Mouse (Mus musculus) liver, embryonic 16.5 days (tissue): ENCODE measurements around the gene Crip1. TPM values are rescaled to one million over a fixed set of nuclear protein-coding genes. Genes with fewer than 3 reads are reported as not detected.
A peak's percentile ranks its signal among the peaks of the same experiment; 100 is the strongest.

Source experiments
- ATAC-seq: fragments of 200-750 bp; cut with Nextera tagmentation; 2 replicates; pipeline ENCODE4 v1.8.0; 2017; ENCODE audit warnings: low read depth, mild to moderate bottlenecking, moderate number of reproducible peaks, moderate library complexity
- H3K27ac ChIP-seq: fragments of 300-500 bp; sonication (generic); 2 replicates; pipeline ENCODE4 v1.5.1; 2014; ENCODE audit warnings: mild to moderate bottlenecking, low read length
- H3K27me3 ChIP-seq: fragments of 300-500 bp; sonication (generic); 2 replicates; pipeline ENCODE4 v1.6.1; 2014; ENCODE audit warnings: low read depth, low read length, mixed read lengths; ENCODE audit not compliant: control insufficient read depth, insufficient read depth
- H3K36me3 ChIP-seq: fragments of 300-500 bp; sonication (generic); 2 replicates; pipeline ENCODE4 v1.6.1; 2014; ENCODE audit warnings: mild to moderate bottlenecking; ENCODE audit not compliant: control insufficient read depth, insufficient read depth
- H3K4me1 ChIP-seq: fragments of 300-500 bp; sonication (generic); 2 replicates; pipeline ENCODE4 v1.6.1; 2014; ENCODE audit warnings: low read depth, low read length, mixed read lengths; ENCODE audit not compliant: control insufficient read depth
- H3K4me2 ChIP-seq: fragments of 300-500 bp; sonication (generic); 2 replicates; pipeline ENCODE4 v1.6.1; 2014; ENCODE audit warnings: low read depth, low read length, mixed read lengths
- H3K4me3 ChIP-seq: fragments of 300-500 bp; sonication (generic); 2 replicates; pipeline ENCODE4 v1.5.1; 2014; ENCODE audit warnings: low read depth, mild to moderate bottlenecking, low read length
- H3K9ac ChIP-seq: fragments of 300-500 bp; sonication (generic); 2 replicates; pipeline ENCODE4 v1.6.1; 2014; ENCODE audit warnings: low read depth, low read length
- H3K9me3 ChIP-seq: fragments of 300-500 bp; sonication (generic); replicated peaks from 2 replicates; pipeline ENCODE4 v1.6.1; 2016; ENCODE audit warnings: low read length; ENCODE audit not compliant: control insufficient read depth
- WGBS: fragments of 180-500 bp; shearing (Covaris S2); extraction: QIAGEN DNeasy Blood & Tissue Kit; methylation state at CpG from one replicate; pipeline ENCODE4 v1.1.7; 2014; ENCODE audit not compliant: insufficient replicate concordance; 5-methylcytosine and 5-hydroxymethylcytosine counted together
- polyA plus RNA-seq: library from polyadenylated mRNA; unstranded; fragments of >200 nt; fragmentation: Nextera tagmentation; extraction: Ambion mirVana; gene quantifications from 2 replicates; pipeline ENCODE4 v1.2.1, GENCODE M21; 2015

Gene Crip1
- polyA plus RNA-seq: 97.4 and 102 TPM in 2 replicates

GRCm38 (mm10) chr12:113146112-113147057, at the start of gene Crip1:
Gene Crip1 (plus strand): TSS chr12:113146316.
- Histone ChIP-seq H3K9me3 (no peaks in the 10 kb centered on the region), H3K27ac (no peak within 1 kb of the TSS), H3K27me3 (peaks cover 52% of the 10 kb centered on the region), H3K4me3 (no peak within 1 kb of the TSS; the same call in 1 of the 2 replicates), H3K9ac (no peak within 1 kb of the TSS), H3K4me1 (peaks cover 42% of the 10 kb centered on the region), H3K36me3 (no peaks in the 10 kb centered on the region), H3K4me2 (peak within 1 kb of the TSS; percentile 15)
- 13% methylated on average over 45 of the region's 45 CpGs for WGBS
- peak; percentile 16 for ATAC-seq

- Histone ChIP-seq H3K36me3 (no peaks in the 10 kb centered on the region), H3K9ac (no peak overlapping the region), H3K4me1 (peaks cover 26% of the 10 kb centered on the region), H3K9me3 (no peaks in the 10 kb centered on the region), H3K4me3 (no peak overlapping the region), H3K27ac (no peak overlapping the region), H3K4me2 (no peak overlapping the region), H3K27me3 (no peaks in the 10 kb centered on the region; the same call in none of the 2 replicates)
- WGBS: 67% methylated on average over 5 of the region's 5 CpGs
- ATAC-seq: no peak
These were observed 49.1 kb upstream of the Crip1 start for GRCm38 (mm10) chr12:113097040-113097439.

- Histone ChIP-seq H3K27ac (peak within 1 kb of the TSS; percentile 78), H3K4me3 (peak within 1 kb of the TSS; percentile 92), H3K36me3 (no peaks in the 10 kb centered on the region), H3K4me1 (peaks cover 32% of the 10 kb centered on the region), H3K9ac (peak within 1 kb of the TSS; percentile 90), H3K9me3 (no peaks in the 10 kb centered on the region), H3K4me2 (peak within 1 kb of the TSS; percentile 95), H3K27me3 (no peaks in the 10 kb centered on the region; the same call in none of the 2 replicates)
- ATAC-seq: peak; percentile 82
- 12% methylated on average over 15 of the region's 53 CpGs for WGBS
These were observed 48.3 kb upstream of the Crip1 start, which contains the start of gene Mta1 for GRCm38 (mm10) chr12:113097749-113098281. Gene Mta1 (plus strand): TSS chr12:113098278.

- Histone ChIP-seq H3K4me3 (peak overlapping the region; percentile 92), H3K9ac (peak overlapping the region; percentile 90), H3K4me2 (peak overlapping the region; percentile 95), H3K27ac (peak overlapping the region; percentile 78), H3K36me3 (no peaks in the 10 kb centered on the region), H3K9me3 (no peaks in the 10 kb centered on the region), H3K4me1 (peaks cover 41% of the 10 kb centered on the region), H3K27me3 (no peaks in the 10 kb centered on the region; the same call in none of the 2 replicates)
- WGBS: 0% methylated on average over 26 of the region's 60 CpGs
- ATAC-seq: peak; percentile 28; the same call in 1 of the 2 replicates
These were observed 47.5 kb upstream of the Crip1 start for GRCm38 (mm10) chr12:113098530-113099151.

GRCm38 (mm10) chr12:113099470-113100237, 46.5 kb upstream of the Crip1 start:
- H3K4me3 ChIP-seq: peak overlapping the region; percentile 92
- no peaks in the 10 kb centered on the region for H3K9me3 ChIP-seq
- no peak overlapping the region for H3K27ac ChIP-seq
- 11% methylated on average over 6 of the region's 6 CpGs for WGBS
- H3K4me2 ChIP-seq: peak overlapping the region; percentile 95
- peaks cover 51% of the 10 kb centered on the region for H3K4me1 ChIP-seq
- ATAC-seq: no peak
- H3K36me3 ChIP-seq: no peaks in the 10 kb centered on the region
- H3K9ac ChIP-seq: peak overlapping the region; percentile 90
- H3K27me3 ChIP-seq: no peaks in the 10 kb centered on the region; the same call in none of the 2 replicates

GRCm38 (mm10) chr12:113100448-113101076, 45.6 kb upstream of the Crip1 start:
- H3K27ac ChIP-seq: no peak overlapping the region
- WGBS: 63% methylated on average over 5 of the region's 5 CpGs
- H3K27me3 ChIP-seq: no peaks in the 10 kb centered on the region; the same call in none of the 2 replicates
- H3K4me3 ChIP-seq: no peak overlapping the region
- no peak overlapping the region for H3K9ac ChIP-seq
- no peaks in the 10 kb centered on the region for H3K36me3 ChIP-seq
- H3K4me1 ChIP-seq: peaks cover 54% of the 10 kb centered on the region
- H3K4me2 ChIP-seq: no peak overlapping the region
- H3K9me3 ChIP-seq: no peaks in the 10 kb centered on the region
- ATAC-seq: no peak

- Histone ChIP-seq H3K4me3 (no peak overlapping the region), H3K27ac (peak overlapping the region; percentile 15; the same call in 1 of the 2 replicates), H3K36me3 (no peaks in the 10 kb centered on the region), H3K4me2 (no peak overlapping the region), H3K9me3 (no peaks in the 10 kb centered on the region), H3K4me1 (peaks cover 61% of the 10 kb centered on the region), H3K27me3 (no peaks in the 10 kb centered on the region), H3K9ac (no peak overlapping the region)
- 64% methylated on average over 9 of the region's 9 CpGs for WGBS
- ATAC-seq: no peak
These were observed 44.7 kb upstream of the Crip1 start for GRCm38 (mm10) chr12:113101251-113101960.
